Mouse (Mus musculus) thymus, adult 2 months (tissue): ENCODE measurements around the gene Scaf1.

Experiments used
- CTCF ChIP-seq: fragments of 200-500 bp; IDR thresholded peaks from 2 replicates; pipeline ENCODE4 v1.5.1; 2012; ENCODE audit warnings: mild to moderate bottlenecking, control low read depth, low read length, moderate library complexity, borderline replicate concordance; ENCODE audit not compliant: control insufficient read depth, poor library complexity, insufficient read depth; ENCODE audit errors: extremely low read depth
- POLR2A ChIP-seq: fragments of 200-500 bp; IDR thresholded peaks from 2 replicates; pipeline ENCODE4 v1.6.1; 2012; ENCODE audit warnings: mild to moderate bottlenecking, low read length, control low read depth, moderate library complexity; ENCODE audit not compliant: control insufficient read depth, poor library complexity, insufficient read depth; ENCODE audit errors: extremely low read depth

GRCm38 (mm10) chr7:45015957-45016612 lies at the start of gene Scaf1:
- TF ChIP-seq CTCF (peak; percentile 34; the same call in 1 of the 2 replicates), POLR2A (no peak)
